Mouse (Mus musculus) lung, embryonic 15.5 days (tissue): ENCODE data around the gene Ramac. TPM values are rescaled to one million over a fixed set of nuclear protein-coding genes. Genes with fewer than 3 reads are reported as not detected.

Experiments
- ATAC-seq: fragments of 200-750 bp; cut with Nextera tagmentation; 2 replicates; pipeline ENCODE4 v1.8.0; 2017; ENCODE audit warnings: moderate number of reproducible peaks, borderline replicate concordance; ENCODE audit not compliant: low FRiP score, low TSS enrichment; ENCODE audit errors: extremely low read depth
- H3K27ac ChIP-seq: fragments of 300-500 bp; sonication (generic); 2 replicates; pipeline ENCODE4 v1.5.1; 2015; ENCODE audit warnings: moderate library complexity, mild to moderate bottlenecking, inconsistent platforms
- H3K27me3 ChIP-seq: fragments of 300-500 bp; sonication (generic); 2 replicates; pipeline ENCODE4 v1.6.1; 2015; ENCODE audit warnings: inconsistent platforms
- H3K36me3 ChIP-seq: fragments of 300-500 bp; sonication (generic); 2 replicates; pipeline ENCODE4 v1.6.1; 2015; ENCODE audit warnings: inconsistent platforms
- H3K4me1 ChIP-seq: fragments of 300-500 bp; sonication (generic); 2 replicates; pipeline ENCODE4 v1.6.1; 2015; ENCODE audit warnings: inconsistent platforms
- H3K4me2 ChIP-seq: fragments of 300-500 bp; sonication (generic); 2 replicates; pipeline ENCODE4 v1.6.1; 2015; ENCODE audit warnings: inconsistent platforms, mild to moderate bottlenecking, moderate library complexity
- H3K4me3 ChIP-seq: fragments of 300-500 bp; sonication (generic); 2 replicates; pipeline ENCODE4 v1.5.1; 2015; ENCODE audit warnings: mild to moderate bottlenecking, inconsistent platforms
- H3K9ac ChIP-seq: fragments of 300-500 bp; sonication (generic); 2 replicates; pipeline ENCODE4 v1.6.1; 2015; ENCODE audit warnings: inconsistent platforms
- H3K9me3 ChIP-seq: fragments of 300-500 bp; sonication (generic); 2 replicates; pipeline ENCODE4 v1.6.1; 2016; ENCODE audit warnings: inconsistent platforms
- WGBS: fragments of 180-500 bp; shearing (Covaris S2); methylation state at CpG from one replicate; pipeline ENCODE4 v1.1.7; 2015; 5-methylcytosine and 5-hydroxymethylcytosine counted together
- polyA plus RNA-seq: library from polyadenylated mRNA; unstranded; fragments of >200 nt; fragmentation: Nextera tagmentation; extraction: Ambion mirVana; gene quantifications from 2 replicates; pipeline ENCODE4 v1.2.1, GENCODE M21; 2015

Ramac gene
- polyA plus RNA-seq: 134 and 139 TPM in 2 replicates

GRCm38 (mm10) chr7:81762180-81763109 is at the start of gene Ramac:
Gene Ramac (plus strand): TSS chr7:81762925.
- Histone ChIP-seq H3K4me1 (peaks cover 14% of the 10 kb centered on the region), H3K9ac (peak within 1 kb of the TSS; percentile 87), H3K4me3 (peak within 1 kb of the TSS; percentile 80), H3K27me3 (no peaks in the 10 kb centered on the region), H3K36me3 (no peaks in the 10 kb centered on the region), H3K27ac (peak within 1 kb of the TSS; percentile 88), H3K4me2 (peak within 1 kb of the TSS; percentile 88), H3K9me3 (no peaks in the 10 kb centered on the region)
- ATAC-seq: peak; percentile 96
- WGBS: under 1% methylated on average over 56 of the region's 56 CpGs

GRCm38 (mm10) chr7:81718657-81719056 is 44.1 kb upstream of the Ramac start:
- no peaks in the 10 kb centered on the region for H3K9me3 ChIP-seq
- no peak overlapping the region for H3K9ac ChIP-seq
- H3K4me2 ChIP-seq: no peak overlapping the region
- H3K27me3 ChIP-seq: no peaks in the 10 kb centered on the region
- H3K27ac ChIP-seq: no peak overlapping the region
- 73% methylated on average over 1 of the region's 1 CpGs for WGBS
- no peaks in the 10 kb centered on the region for H3K36me3 ChIP-seq
- ATAC-seq: no peak
- no peaks in the 10 kb centered on the region for H3K4me1 ChIP-seq
- no peak overlapping the region for H3K4me3 ChIP-seq

- no peak for ATAC-seq
- no peak overlapping the region for H3K27ac ChIP-seq
- no peaks in the 10 kb centered on the region for H3K36me3 ChIP-seq
- no peaks in the 10 kb centered on the region for H3K27me3 ChIP-seq
- 70% methylated on average over 1 of the region's 1 CpGs for WGBS
- no peak overlapping the region for H3K9ac ChIP-seq
- H3K4me1 ChIP-seq: no peaks in the 10 kb centered on the region
- no peaks in the 10 kb centered on the region for H3K9me3 ChIP-seq
- no peak overlapping the region for H3K4me3 ChIP-seq
- no peak overlapping the region for H3K4me2 ChIP-seq
These were observed 43.5 kb upstream of the Ramac start for GRCm38 (mm10) chr7:81719216-81719661.

- ATAC-seq: no peak
- H3K4me3 ChIP-seq: no peak overlapping the region
- no peaks in the 10 kb centered on the region for H3K9me3 ChIP-seq
- no peaks in the 10 kb centered on the region for H3K36me3 ChIP-seq
- no peak overlapping the region for H3K27ac ChIP-seq
- H3K9ac ChIP-seq: no peak overlapping the region
- no peaks in the 10 kb centered on the region for H3K27me3 ChIP-seq
- peaks cover 9% of the 10 kb centered on the region; the same call in 1 of the 2 replicates for H3K4me1 ChIP-seq
- H3K4me2 ChIP-seq: no peak overlapping the region
- WGBS: 54% methylated on average over 5 of the region's 5 CpGs
These were observed 41.5 kb upstream of the Ramac start for GRCm38 (mm10) chr7:81721271-81721670.

GRCm38 (mm10) chr7:81723851-81724250 is 38.9 kb upstream of the Ramac start:
- Histone ChIP-seq H3K4me1 (peaks cover 9% of the 10 kb centered on the region; the same call in 1 of the 2 replicates), H3K27ac (no peak overlapping the region), H3K9ac (no peak overlapping the region), H3K27me3 (no peaks in the 10 kb centered on the region), H3K4me2 (no peak overlapping the region), H3K9me3 (no peaks in the 10 kb centered on the region), H3K4me3 (no peak overlapping the region), H3K36me3 (no peaks in the 10 kb centered on the region)
- no peak for ATAC-seq
- WGBS: 85% methylated on average over 10 of the region's 10 CpGs

GRCm38 (mm10) chr7:81725986-81726727 is 36.6 kb upstream of the Ramac start:
- Histone ChIP-seq H3K9ac (no peak overlapping the region), H3K4me3 (no peak overlapping the region), H3K27me3 (no peaks in the 10 kb centered on the region), H3K9me3 (no peaks in the 10 kb centered on the region), H3K36me3 (no peaks in the 10 kb centered on the region), H3K4me1 (peaks cover 9% of the 10 kb centered on the region; the same call in 1 of the 2 replicates), H3K27ac (peak overlapping the region; percentile 31), H3K4me2 (peak overlapping the region; percentile 11; the same call in 1 of the 2 replicates)
- no peak for ATAC-seq
- 47% methylated on average over 18 of the region's 18 CpGs for WGBS

- WGBS: 34% methylated on average over 2 of the region's 2 CpGs
- Histone ChIP-seq H3K4me1 (peaks cover 9% of the 10 kb centered on the region; the same call in 1 of the 2 replicates), H3K27me3 (no peaks in the 10 kb centered on the region), H3K36me3 (no peaks in the 10 kb centered on the region), H3K4me3 (no peak overlapping the region), H3K4me2 (peak overlapping the region; percentile 11; the same call in 1 of the 2 replicates), H3K9me3 (no peaks in the 10 kb centered on the region), H3K9ac (no peak overlapping the region), H3K27ac (peak overlapping the region; percentile 31; the same call in 1 of the 2 replicates)
- ATAC-seq: peak; percentile 79
These were observed 36.1 kb upstream of the Ramac start for GRCm38 (mm10) chr7:81726728-81727005.

GRCm38 (mm10) chr7:81727716-81728115 is 35.0 kb upstream of the Ramac start:
- H3K9ac ChIP-seq: no peak overlapping the region
- H3K36me3 ChIP-seq: no peaks in the 10 kb centered on the region
- ATAC-seq: no peak
- no peak overlapping the region for H3K4me3 ChIP-seq
- WGBS: 63% methylated on average over 9 of the region's 9 CpGs
- peaks cover 9% of the 10 kb centered on the region; the same call in 1 of the 2 replicates for H3K4me1 ChIP-seq
- H3K27ac ChIP-seq: no peak overlapping the region
- H3K9me3 ChIP-seq: no peaks in the 10 kb centered on the region
- no peaks in the 10 kb centered on the region for H3K27me3 ChIP-seq
- H3K4me2 ChIP-seq: no peak overlapping the region

GRCm38 (mm10) chr7:81729787-81730186 is 32.9 kb upstream of the Ramac start:
- Histone ChIP-seq H3K27ac (no peak overlapping the region), H3K27me3 (no peaks in the 10 kb centered on the region), H3K4me3 (no peak overlapping the region), H3K4me2 (no peak overlapping the region), H3K9ac (no peak overlapping the region), H3K9me3 (no peaks in the 10 kb centered on the region), H3K4me1 (peaks cover 9% of the 10 kb centered on the region; the same call in 1 of the 2 replicates), H3K36me3 (no peaks in the 10 kb centered on the region)
- ATAC-seq: no peak
- 72% methylated on average over 9 of the region's 9 CpGs for WGBS

- 73% methylated on average over 6 of the region's 6 CpGs for WGBS
- H3K27me3 ChIP-seq: no peaks in the 10 kb centered on the region
- ATAC-seq: no peak
These were observed 31.5 kb upstream of the Ramac start for GRCm38 (mm10) chr7:81731181-81731651.

GRCm38 (mm10) chr7:81732183-81733089 is 30.3 kb upstream of the Ramac start:
- ATAC-seq: no peak
- Histone ChIP-seq H3K4me2 (no peak overlapping the region), H3K9ac (no peak overlapping the region), H3K27ac (no peak overlapping the region), H3K27me3 (no peaks in the 10 kb centered on the region), H3K4me1 (no peaks in the 10 kb centered on the region), H3K9me3 (no peaks in the 10 kb centered on the region), H3K36me3 (no peaks in the 10 kb centered on the region), H3K4me3 (no peak overlapping the region)
- 77% methylated on average over 12 of the region's 12 CpGs for WGBS

More at GRCm38 (mm10) chr7:81731181-81731651, 31.5 kb upstream of the Ramac start:
- H3K27ac ChIP-seq: no peak overlapping the region
- no peak overlapping the region for H3K4me3 ChIP-seq
- no peaks in the 10 kb centered on the region for H3K36me3 ChIP-seq
- H3K9ac ChIP-seq: no peak overlapping the region
- H3K4me1 ChIP-seq: no peaks in the 10 kb centered on the region; the same call in 1 of the 2 replicates
- no peak overlapping the region for H3K4me2 ChIP-seq
- H3K9me3 ChIP-seq: no peaks in the 10 kb centered on the region
